Mouse (Mus musculus) liver, adult 2 months (tissue): Measurements from ENCODE around the gene Rsu1.

Experiments used
- CTCF ChIP-seq: fragments of 200-500 bp; IDR thresholded peaks from 2 replicates; pipeline ENCODE4 v1.5.1; 2011; ENCODE audit warnings: low read depth, low read length, control low read depth
- POLR2A ChIP-seq: fragments of 200-500 bp; IDR thresholded peaks from 2 replicates; pipeline ENCODE4 v1.6.1; 2011; ENCODE audit warnings: low read length, control low read depth; ENCODE audit not compliant: insufficient read depth; ENCODE audit errors: extremely low read depth

GRCm38 (mm10) chr2:13129337-13129736 lies 141.9 kb downstream of the Rsu1 start:
- TF ChIP-seq POLR2A (no peak), CTCF (no peak)
